Mouse (Mus musculus) CD4-positive, CD25-positive, alpha-beta regulatory T cell, adult 2 months (primary cell): ENCODE measurements around the gene Olfr801.

Experiments used
- DNase-seq: peaks from one replicate; pipeline ENCODE4 v3.0.0-alpha.2; 2012; ENCODE audit warnings: low read depth, low spot score

The Olfr801 gene

GRCm38 (mm10) chr10:129673765-129674164 lies at the start of gene Olfr801:
Gene Olfr801 (minus strand): TSS chr10:129673865.
- no peak for DNase-seq

GRCm38 (mm10) chr10:129702910-129703309 lies 29.2 kb upstream of the Olfr801 start, which contains the start of gene Olfr804:
Gene Olfr804 (plus strand): TSS chr10:129703210.
- DNase-seq, result no peak

GRCm38 (mm10) chr10:129694186-129694585 lies 20.5 kb upstream of the Olfr801 start, which contains the start of gene Olfr803:
Gene Olfr803 (minus strand): TSS chr10:129694286.
- DNase-seq, result no peak

GRCm38 (mm10) chr10:129688069-129688468 lies 14.4 kb upstream of the Olfr801 start, which contains the start of gene Olfr802:
Gene Olfr802 (minus strand): TSS chr10:129688169.
- no peak for DNase-seq

- no peak for DNase-seq
These were observed 16.3 kb downstream of the Olfr801 start, which contains the start of gene Olfr800 for GRCm38 (mm10) chr10:129657394-129657793. Gene Olfr800 (plus strand): TSS chr10:129657694.

- DNase-seq, result no peak
These were observed 21.9 kb downstream of the Olfr801 start for GRCm38 (mm10) chr10:129651763-129652162.

- no peak for DNase-seq
These were observed 36.5 kb downstream of the Olfr801 start, which contains the start of gene Olfr799 for GRCm38 (mm10) chr10:129637184-129637583. Gene Olfr799 (plus strand): TSS chr10:129637484.

GRCm38 (mm10) chr10:129627834-129628233 lies 45.8 kb downstream of the Olfr801 start, which contains the start of gene Olfr798:
Gene Olfr798 (minus strand): TSS chr10:129627934.
- DNase-seq, result no peak

GRCm38 (mm10) chr10:129623251-129623650 lies 50.4 kb downstream of the Olfr801 start:
- no peak for DNase-seq

GRCm38 (mm10) chr10:129621724-129622123 lies 51.9 kb downstream of the Olfr801 start:
- no peak for DNase-seq
